Comparison of ENCODE assay signal across 8 mouse cellular contexts in the genomic region with DNA sequence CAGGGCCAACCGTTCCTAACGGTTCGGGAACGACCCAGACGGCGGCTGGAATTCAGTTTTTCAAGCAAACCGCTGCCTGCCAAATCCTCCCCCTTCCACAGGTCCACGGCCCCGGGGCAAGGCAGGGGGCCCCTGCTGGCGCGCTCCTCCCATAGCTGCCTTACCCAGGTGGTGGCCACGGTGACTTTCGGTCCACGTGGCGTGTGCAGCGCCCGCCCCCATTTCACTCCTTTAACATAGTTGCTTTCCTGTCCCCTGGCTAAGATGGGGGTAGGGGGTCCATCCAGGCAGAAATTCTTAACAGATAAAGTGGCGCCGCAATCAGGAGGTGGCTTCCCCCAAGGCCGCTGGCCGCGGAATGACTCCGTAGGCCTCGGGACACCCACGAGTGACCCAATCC. TPM values are rescaled to one million over a fixed set of nuclear protein-coding genes. Genes with fewer than 3 reads are reported as not detected.
DNase-seq lines count a peak whose midpoint lies in the region; ATAC-seq lines count a peak whose summit lies in the region.

No protein-coding gene starts in this region.

- peaks cover 10% of the 10 kb centered on the region; the same call in 1 of the 2 replicates for H3K4me1 ChIP-seq in kidney, embryonic 16.5 days (ENCODE audit: insufficient read depth, low read length)
- peaks cover 14% of the 10 kb centered on the region for H3K4me1 ChIP-seq in hindbrain, embryonic 12.5 days
- H3K4me1 ChIP-seq in megakaryocyte, embryonic 14.5 days = peaks cover 15% of the 10 kb centered on the region

- ATAC-seq in kidney, embryonic 16.5 days (ENCODE audit: low FRiP score, low TSS enrichment) = peak; percentile 55; the same call in 1 of the 2 replicates
- peak; percentile 37 for ATAC-seq in common myeloid progenitor, adult 5-6 weeks (replicated peaks; ENCODE audit: low read depth, poor library complexity, severe bottlenecking)
- ATAC-seq in hindbrain, embryonic 12.5 days (ENCODE audit: low FRiP score) = peak; percentile 76

- peak overlapping the region; percentile 77 for H3K4me2 ChIP-seq in kidney, embryonic 16.5 days (replicated peaks; ENCODE audit: low read depth, low read length)
- peak overlapping the region; percentile 93 for H3K4me2 ChIP-seq in hindbrain, embryonic 12.5 days (replicated peaks)

- H3K27ac ChIP-seq in kidney, embryonic 16.5 days (ENCODE audit: low read length) = no peak overlapping the region
- H3K27ac ChIP-seq in hindbrain, embryonic 12.5 days = peak overlapping the region; percentile 71

- peak overlapping the region; percentile 46 for H3K9ac ChIP-seq in kidney, embryonic 16.5 days (replicated peaks; ENCODE audit: low read length)
- peak overlapping the region; percentile 67 for H3K9ac ChIP-seq in hindbrain, embryonic 12.5 days

- 9% methylated on average over 25 of the region's 25 CpGs for WGBS in kidney, embryonic 16.5 days
- WGBS in hindbrain, embryonic 12.5 days = 7% methylated on average over 25 of the region's 25 CpGs

- no peaks in the 10 kb centered on the region for H3K36me3 ChIP-seq in kidney, embryonic 16.5 days (ENCODE audit: insufficient read depth, low read length)
- H3K36me3 ChIP-seq in hindbrain, embryonic 12.5 days = no peaks in the 10 kb centered on the region
- no peaks in the 10 kb centered on the region for H3K36me3 ChIP-seq in megakaryocyte, embryonic 14.5 days (replicated peaks; ENCODE audit: low read length)

- 0 out of 2 replicates have a peak, but pooled peaks cover 2% of the 10 kb centered on the region for H3K27me3 ChIP-seq in kidney, embryonic 16.5 days (ENCODE audit: insufficient read depth, low read length)
- no peaks in the 10 kb centered on the region for H3K27me3 ChIP-seq in hindbrain, embryonic 12.5 days
- H3K27me3 ChIP-seq in megakaryocyte, embryonic 14.5 days (replicated peaks) = peaks cover 6% of the 10 kb centered on the region

- H3K4me3 ChIP-seq in kidney, embryonic 16.5 days (ENCODE audit: low read length) = peak overlapping the region; percentile 52
- peak overlapping the region; percentile 57 for H3K4me3 ChIP-seq in hindbrain, embryonic 12.5 days
- peak overlapping the region; percentile 94 for H3K4me3 ChIP-seq in megakaryocyte, embryonic 14.5 days (replicated peaks)

- H3K9me3 ChIP-seq in kidney, embryonic 16.5 days (ENCODE audit: low read length) = no peaks in the 10 kb centered on the region
- no peaks in the 10 kb centered on the region for H3K9me3 ChIP-seq in hindbrain, embryonic 12.5 days (replicated peaks)
- H3K9me3 ChIP-seq in megakaryocyte, embryonic 14.5 days = no peaks in the 10 kb centered on the region

- DNase-seq in kidney, postnatal 10 days = no peak
- DNase-seq in retina, embryonic 14.5 days (ENCODE audit: low spot score) = no peak
- no peak for DNase-seq in right cerebral cortex, postnatal 14 days
- no peak for DNase-seq in spleen, postnatal 14 days (ENCODE audit: low spot score in 2 of 2)

RNA-seq across cellular contexts. Expression of a gene that starts 0.5 kb away (rescaled TPM):
- 12.1 and 13.8 TPM in 2 replicates for polyA plus RNA-seq in kidney, embryonic 16.5 days (2015; fragmentation: Nextera tagmentation; extraction: Ambion mirVana)
- 10.8 and 14.7 TPM in 2 replicates for total RNA-seq in common myeloid progenitor, adult 5-6 weeks (2017)
- polyA plus RNA-seq in hindbrain, embryonic 12.5 days (2016; fragmentation: Nextera tagmentation; extraction: Ambion mirVana) = 48.7 and 52.1 TPM in 2 replicates
- polyA plus RNA-seq in megakaryocyte, embryonic 14.5 days (2012; ENCODE audit: insufficient read depth, low replicate concordance) = 2.8 TPM in 1 of 2 replicates, not detected in the other

RNA-seq across cellular contexts. Expression of a gene that starts 14.2 kb away (rescaled TPM):
- 0.23 and 0.44 TPM in 2 replicates for polyA plus RNA-seq in kidney, embryonic 16.5 days (2015; fragmentation: Nextera tagmentation; extraction: Ambion mirVana)
- not detected in 2 replicates for total RNA-seq in common myeloid progenitor, adult 5-6 weeks (2017)
- polyA plus RNA-seq in hindbrain, embryonic 12.5 days (2016; fragmentation: Nextera tagmentation; extraction: Ambion mirVana) = 0.52 and 0.53 TPM in 2 replicates
- polyA plus RNA-seq in megakaryocyte, embryonic 14.5 days (2012; ENCODE audit: insufficient read depth, low replicate concordance) = not detected in 2 replicates

RNA-seq across cellular contexts. Expression of a gene that starts 30.6 kb away (rescaled TPM):
- polyA plus RNA-seq in kidney, embryonic 16.5 days (2015; fragmentation: Nextera tagmentation; extraction: Ambion mirVana) = 72.3 and 79.1 TPM in 2 replicates
- total RNA-seq in common myeloid progenitor, adult 5-6 weeks (2017) = 65.6 and 77.6 TPM in 2 replicates
- polyA plus RNA-seq in hindbrain, embryonic 12.5 days (2016; fragmentation: Nextera tagmentation; extraction: Ambion mirVana) = 58.0 and 67.5 TPM in 2 replicates
- polyA plus RNA-seq in megakaryocyte, embryonic 14.5 days (2012; ENCODE audit: insufficient read depth, low replicate concordance) = 13.3 and 35.2 TPM in 2 replicates

RNA-seq across cellular contexts. Expression of a gene that starts 31.2 kb away (rescaled TPM):
- polyA plus RNA-seq in kidney, embryonic 16.5 days (2015; fragmentation: Nextera tagmentation; extraction: Ambion mirVana) = 0.44 and 0.66 TPM in 2 replicates
- total RNA-seq in common myeloid progenitor, adult 5-6 weeks (2017) = not detected in 2 replicates
- 0.77 and 1.0 TPM in 2 replicates for polyA plus RNA-seq in hindbrain, embryonic 12.5 days (2016; fragmentation: Nextera tagmentation; extraction: Ambion mirVana)
- polyA plus RNA-seq in megakaryocyte, embryonic 14.5 days (2012; ENCODE audit: insufficient read depth, low replicate concordance) = 0.28 and 3.2 TPM in 2 replicates

RNA-seq across cellular contexts. Expression of a gene that starts 39.9 kb away (rescaled TPM):
- polyA plus RNA-seq in kidney, embryonic 16.5 days (2015; fragmentation: Nextera tagmentation; extraction: Ambion mirVana) = 14.9 and 15.2 TPM in 2 replicates
- not detected in 2 replicates for total RNA-seq in common myeloid progenitor, adult 5-6 weeks (2017)
- 0.76 and 0.82 TPM in 2 replicates for polyA plus RNA-seq in hindbrain, embryonic 12.5 days (2016; fragmentation: Nextera tagmentation; extraction: Ambion mirVana)
- not detected in 2 replicates for polyA plus RNA-seq in megakaryocyte, embryonic 14.5 days (2012; ENCODE audit: insufficient read depth, low replicate concordance)
